Mouse (Mus musculus): ENCODE data around the gene Tmem132e. TPM values are rescaled to one million over a fixed set of nuclear protein-coding genes. Genes with fewer than 3 reads are reported as not detected.

The Tmem132e gene
- total RNA-seq (2021), result 1 to 10 TPM in 1 of 2 experiments, under 1 TPM in 1; 0.89 to 1.5 TPM
- long read RNA-seq, experiment 1, result 0 reads
- long read RNA-seq, experiment 2, partial matches to known transcripts, result 0 of 1 reads
- long read RNA-seq, experiment 2, other reads (novel, unspliced or antisense), result 1 of 1 reads

DNA sequence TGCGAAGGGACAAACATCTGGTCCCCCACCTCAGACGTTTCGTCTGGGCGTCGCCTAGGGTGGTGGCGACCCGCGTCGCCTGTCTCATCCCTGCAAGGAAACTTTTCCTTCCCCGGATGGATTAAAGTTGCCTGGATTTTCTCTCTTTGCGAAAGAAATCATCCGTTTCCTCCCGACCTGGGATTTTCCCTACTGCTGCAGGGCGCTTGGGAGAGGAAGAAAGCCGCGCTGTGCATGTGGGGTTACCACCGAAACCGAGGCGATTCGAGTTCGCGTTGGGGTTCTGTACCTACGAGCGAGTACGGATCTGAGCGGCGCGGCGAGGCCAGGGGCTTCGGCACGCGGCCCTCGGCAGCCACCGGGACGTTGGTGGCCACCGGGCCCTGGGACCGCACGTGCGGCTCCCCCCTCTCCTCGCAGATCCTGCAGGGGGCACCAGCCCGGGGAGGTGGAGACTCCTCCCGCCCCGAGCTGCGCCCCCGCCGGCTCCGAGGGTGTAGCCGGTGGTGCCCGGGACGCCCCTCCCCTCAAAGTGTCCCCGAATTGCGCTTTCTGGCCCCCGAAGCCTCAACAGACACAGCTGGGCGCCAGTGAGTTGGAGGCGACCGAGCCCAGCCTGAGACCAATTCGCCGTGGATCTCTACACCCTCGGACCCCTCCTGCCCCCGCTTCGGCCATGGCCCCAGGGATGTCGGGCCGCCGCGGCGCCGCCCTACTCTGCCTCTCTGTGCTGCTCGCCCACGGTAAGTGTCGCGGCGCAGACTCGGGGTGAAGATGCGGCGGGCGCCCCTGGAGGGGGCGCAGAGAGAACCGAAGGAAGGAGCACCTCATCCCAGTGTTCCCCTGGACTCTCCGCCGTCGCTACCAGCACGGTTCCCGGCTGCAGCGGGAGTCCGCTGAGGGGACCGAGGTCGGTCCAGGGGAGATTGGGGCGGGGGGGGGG is at the start of gene Tmem132e:
Tmem132e (plus strand) TSS at position 530 of the 943 bp plus-strand sequence.
- peak in 1 of 2 experiments; percentile 5 for DNase-seq (ENCODE audit: low spot score in 2 of 2)

DNA sequence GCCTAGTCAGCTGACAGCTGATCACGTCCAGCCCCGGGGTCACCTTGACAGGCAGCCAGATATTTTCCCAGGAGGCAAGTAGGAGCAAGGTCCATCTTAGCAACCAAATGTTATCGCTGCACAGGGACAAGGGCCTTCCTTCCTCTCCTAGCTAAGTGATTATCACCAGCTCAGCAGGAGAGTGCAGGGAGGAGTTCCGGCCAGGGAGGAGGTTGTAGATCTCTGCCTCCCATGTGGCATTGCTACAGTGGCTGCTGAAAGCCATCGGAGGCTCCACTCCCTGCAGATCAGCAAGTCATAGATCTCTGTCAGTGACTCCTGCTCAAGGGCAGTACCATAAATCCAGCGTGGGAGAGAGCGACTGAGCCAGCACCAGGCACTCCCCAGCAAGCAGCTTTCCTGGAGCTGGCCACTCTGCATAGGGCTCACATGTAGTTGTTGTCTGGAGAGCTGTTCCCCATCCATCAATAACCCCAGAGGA is 48.7 kb upstream of the Tmem132e start:
- peak; percentile 21 to 49 for DNase-seq (ENCODE audit: low spot score in 2 of 2)

DNA sequence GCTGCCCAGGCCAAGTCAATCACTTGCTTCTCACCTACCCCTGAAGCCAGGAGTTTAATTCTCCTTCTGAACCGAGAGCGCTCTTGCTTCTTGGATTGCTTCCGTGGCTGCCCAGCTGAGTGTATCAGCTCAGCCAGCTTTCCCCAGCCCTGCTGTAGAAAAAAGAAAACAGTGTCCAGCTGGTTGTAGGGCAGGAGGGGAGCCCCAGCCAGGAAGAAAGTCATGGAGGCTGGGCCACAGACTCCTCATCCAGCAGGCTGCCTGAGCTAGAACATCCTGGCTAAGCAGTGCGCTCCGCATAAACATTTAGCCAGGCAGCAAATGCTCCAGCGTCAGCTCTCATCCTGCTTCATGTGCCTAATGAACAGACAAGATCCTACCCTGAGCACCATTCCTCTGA is 48.3 kb upstream of the Tmem132e start:
- no peak for DNase-seq (ENCODE audit: low spot score in 2 of 2)

DNA sequence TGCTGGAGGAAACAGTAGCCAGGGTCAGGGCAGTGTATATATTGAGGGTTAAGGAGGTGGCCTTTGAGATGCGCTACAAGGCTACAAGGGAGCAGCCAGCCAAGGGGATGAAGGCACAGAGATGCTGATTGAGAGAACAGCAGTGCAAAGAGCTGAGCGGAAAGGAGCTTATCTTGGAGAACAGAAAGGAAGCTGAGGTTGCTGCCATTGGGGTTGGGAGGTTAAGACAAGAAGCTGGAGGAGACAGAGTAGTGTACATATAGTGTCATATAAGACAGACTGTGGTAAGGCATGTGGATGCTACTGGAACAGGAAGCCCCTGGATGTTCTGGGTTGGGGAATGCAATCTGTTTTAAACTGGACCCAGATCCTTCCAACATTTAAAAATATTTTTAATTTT is 47.8 kb upstream of the Tmem132e start:
- DNase-seq (ENCODE audit: low spot score in 2 of 2), result no peak

- no peak for DNase-seq (ENCODE audit: low spot score in 2 of 2)
These were observed 37.7 kb upstream of the Tmem132e start for GRCm38 (mm10) chr11:82351039-82351438.

- no peak for DNase-seq (ENCODE audit: low spot score in 2 of 2)
These were observed 18.5 kb upstream of the Tmem132e start for GRCm38 (mm10) chr11:82370151-82370550.

GRCm38 (mm10) chr11:82371577-82371976 is 17.1 kb upstream of the Tmem132e start:
- peak in 1 of 2 experiments; percentile 10 for DNase-seq (ENCODE audit: low spot score in 2 of 2)

DNA sequence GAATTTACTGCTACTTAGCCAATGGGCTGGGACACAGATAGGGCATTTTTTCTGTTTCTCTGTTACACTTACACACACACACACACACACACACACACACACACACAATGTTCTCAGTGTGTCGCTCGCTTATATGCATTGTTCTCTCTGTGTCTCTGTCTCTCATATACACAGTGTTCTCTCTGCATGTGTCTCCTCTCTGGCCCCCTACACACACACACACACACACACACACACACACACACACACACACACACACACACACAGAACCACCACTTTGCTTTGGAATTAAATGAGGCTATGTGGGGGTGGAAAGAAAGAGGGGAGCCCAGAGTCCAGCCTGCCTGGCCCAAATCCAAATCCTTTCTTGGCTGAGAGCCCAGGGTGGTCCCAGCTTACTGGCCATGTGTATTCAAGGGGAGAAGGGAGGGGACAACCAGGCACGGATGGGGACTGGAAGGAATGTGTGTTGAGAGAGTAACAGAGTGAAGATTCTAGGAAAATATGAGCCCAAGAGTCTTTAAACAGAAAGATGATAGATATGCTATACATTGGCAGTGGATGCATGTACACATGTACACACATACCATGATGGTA is 8.0 kb upstream of the Tmem132e start:
- DNase-seq (ENCODE audit: low spot score in 2 of 2), result no peak

DNA sequence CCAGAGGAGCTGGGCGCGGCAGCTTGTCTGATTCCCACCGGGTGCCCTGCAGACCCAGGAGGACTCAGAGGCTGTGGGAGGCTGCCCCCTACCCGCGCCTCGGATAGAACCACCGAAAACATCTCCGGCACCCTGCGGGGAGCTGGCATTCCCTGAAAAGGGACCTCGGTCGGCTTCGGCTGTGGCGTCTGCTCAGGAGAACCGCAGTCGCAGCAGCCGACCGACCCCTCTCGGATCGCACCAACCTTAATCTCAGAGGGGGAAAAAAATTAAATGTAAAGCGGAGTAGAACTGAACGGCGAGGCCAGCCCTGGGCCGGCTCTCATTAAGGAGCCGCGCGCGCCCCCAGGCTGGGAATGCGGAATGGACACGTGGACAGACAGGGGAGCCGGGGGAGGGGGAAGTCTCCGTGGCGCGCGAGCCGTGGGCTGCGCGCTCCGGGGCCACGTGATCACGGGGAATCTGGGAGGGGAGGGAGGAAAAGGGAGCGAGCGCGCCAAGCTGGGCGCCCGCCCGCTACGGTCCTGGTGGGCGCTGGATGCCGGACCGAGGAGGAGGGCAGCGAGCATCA is 1.6 kb upstream of the Tmem132e start:
- DNase-seq (ENCODE audit: low spot score in 2 of 2), result peak in 1 of 2 experiments; percentile 10

- DNase-seq (ENCODE audit: low spot score in 2 of 2), result peak in 1 of 2 experiments; percentile 6
These were observed 874 bp upstream of the Tmem132e start for GRCm38 (mm10) chr11:82387711-82388341.

GRCm38 (mm10) chr11:82389396-82390291 is 944 bp downstream of the Tmem132e start:
- DNase-seq (ENCODE audit: low spot score in 2 of 2), result no peak

DNA sequence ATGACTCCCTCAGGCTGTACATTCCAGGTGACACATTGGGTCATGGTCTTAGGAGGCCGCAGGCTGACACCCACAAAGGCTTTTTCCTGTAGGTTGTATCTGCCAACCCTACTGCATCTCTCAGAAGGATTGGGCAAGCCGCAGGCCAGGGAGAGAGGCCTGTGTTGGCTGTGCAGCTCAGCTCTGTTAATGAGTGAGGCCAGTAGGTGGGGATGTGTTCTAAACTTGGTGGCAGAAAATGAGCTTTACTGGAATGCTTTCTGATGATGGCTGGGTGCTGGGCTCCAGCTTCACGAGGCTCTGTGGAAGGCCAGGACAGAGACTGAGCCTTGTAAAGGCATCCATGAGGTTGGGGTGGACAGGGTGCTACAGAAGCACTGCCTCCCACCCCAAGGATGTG is 3.6 kb downstream of the Tmem132e start:
- DNase-seq (ENCODE audit: low spot score in 2 of 2), result no peak

- DNase-seq (ENCODE audit: low spot score in 2 of 2), result peak; percentile 44 to 71
These were observed 10.9 kb downstream of the Tmem132e start for GRCm38 (mm10) chr11:82399621-82400020.

DNA sequence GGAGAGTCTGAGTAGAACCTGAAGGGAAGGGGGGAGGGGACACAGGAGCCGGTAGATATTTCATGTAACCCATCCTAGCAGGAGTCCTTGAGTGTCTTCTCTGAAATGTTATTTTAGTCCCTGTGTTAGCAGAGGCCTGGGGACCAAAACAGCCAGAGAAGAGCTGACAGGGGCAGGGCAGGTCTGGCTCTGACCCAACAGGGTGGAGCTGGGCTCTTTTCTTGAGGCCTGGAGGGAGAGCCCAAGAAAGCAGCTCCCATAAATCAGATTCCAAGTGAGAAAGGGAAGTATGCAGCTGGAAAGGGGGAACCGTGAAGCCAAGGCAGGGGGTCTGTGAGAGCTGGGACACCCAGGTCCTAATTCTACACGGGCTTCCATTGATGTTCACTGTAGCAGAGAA is 16.9 kb downstream of the Tmem132e start:
- DNase-seq (ENCODE audit: low spot score in 2 of 2), result no peak

GRCm38 (mm10) chr11:82406358-82407221 is 17.9 kb downstream of the Tmem132e start:
- no peak for DNase-seq (ENCODE audit: low spot score in 2 of 2)

DNA sequence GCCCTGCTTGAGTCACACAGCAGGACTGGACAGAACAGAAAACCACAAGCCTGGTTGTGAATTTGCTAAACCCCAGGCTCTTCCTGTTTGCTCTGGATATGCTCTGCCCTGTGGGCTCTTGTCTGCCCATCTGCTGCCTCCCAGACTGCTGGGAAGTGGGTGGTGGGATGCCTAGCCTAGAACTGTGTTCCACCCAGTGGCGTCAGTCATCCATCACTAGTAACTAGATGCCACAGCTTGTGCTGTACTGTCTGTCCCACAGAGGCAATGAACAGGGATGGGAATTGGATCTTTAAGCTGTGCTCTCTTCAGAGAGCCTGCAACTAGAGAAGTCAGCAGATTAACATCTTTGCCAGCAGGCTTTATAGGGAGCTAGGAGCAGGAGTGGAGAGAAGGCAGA is 23.8 kb downstream of the Tmem132e start:
- DNase-seq (ENCODE audit: low spot score in 2 of 2), result no peak

DNA sequence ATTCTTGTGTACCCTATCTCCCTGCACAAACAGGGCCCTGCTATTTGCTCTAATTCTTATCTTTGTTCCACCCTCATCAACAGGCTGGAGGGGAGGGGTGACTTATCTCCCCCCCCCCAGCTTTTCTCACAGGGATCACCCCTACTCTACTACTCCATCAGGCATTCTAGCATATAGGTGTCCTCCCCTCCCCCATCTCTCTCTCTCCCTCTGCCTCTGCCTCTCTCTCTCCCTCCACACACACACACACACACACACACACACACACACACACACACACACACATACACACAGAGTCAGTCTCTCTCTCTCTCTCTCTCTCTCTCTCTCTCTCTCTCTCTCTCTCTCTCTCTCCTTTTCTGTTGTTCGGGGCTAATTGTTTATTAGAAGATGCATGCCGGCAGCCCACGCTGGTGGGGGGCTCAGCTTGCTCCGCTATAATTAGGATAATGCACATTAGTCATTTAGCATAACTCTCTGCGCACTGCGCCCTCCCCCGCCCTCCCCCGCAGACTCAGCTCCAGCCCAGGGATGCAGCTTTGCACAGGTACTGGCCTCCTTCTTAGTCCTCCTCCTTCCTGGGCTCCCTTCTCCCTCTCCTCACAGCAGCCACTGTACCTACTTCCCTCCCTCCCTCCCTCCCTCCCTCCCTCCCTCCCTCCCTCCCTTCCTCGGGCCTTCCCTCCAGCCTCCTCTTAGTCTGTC is 29.8 kb downstream of the Tmem132e start:
- DNase-seq (ENCODE audit: low spot score in 2 of 2), result no peak

DNA sequence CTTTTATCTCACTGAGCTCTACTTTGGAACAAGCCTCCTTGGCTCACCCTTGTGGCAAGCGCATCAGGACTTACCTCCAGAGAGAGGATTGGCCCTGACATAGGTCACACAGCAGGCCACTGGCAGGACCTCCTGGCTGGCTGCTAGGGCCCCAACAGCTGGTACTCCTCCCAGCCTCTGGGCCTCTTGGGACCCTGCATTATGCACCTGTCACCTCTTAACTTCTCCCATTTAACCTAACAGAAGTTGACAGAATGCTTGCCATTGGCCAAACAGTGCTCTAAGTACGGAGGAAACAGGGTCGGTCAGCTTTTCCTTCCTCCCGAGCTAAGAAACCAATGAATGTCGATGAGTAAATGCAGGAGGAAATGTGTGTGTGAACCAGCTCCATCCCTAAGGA is 33.2 kb downstream of the Tmem132e start:
- DNase-seq (ENCODE audit: low spot score in 2 of 2), result no peak
